8 mouse cellular contexts compared by ENCODE assay signal in genomic region chrX:12088301-12089026, GRCm38 (mm10).
DNase-seq lines count a peak whose midpoint lies in the region; ATAC-seq and TF ChIP-seq lines count a peak whose summit lies in the region.

No protein-coding gene starts in this region.

- H3K27me3 ChIP-seq in forebrain, embryonic 10.5 days (ENCODE audit: poor library complexity, severe bottlenecking), result peaks cover 100% of the 10 kb centered on the region
- H3K27me3 ChIP-seq in lung, embryonic 15.5 days, result peaks cover 87% of the 10 kb centered on the region

- peak overlapping the region; percentile 59 for H3K9ac ChIP-seq in lung, embryonic 15.5 days

- peak; percentile 67 for DNase-seq in forebrain, embryonic 10.5 days (ENCODE audit: extremely low spot score, low spot score)
- DNase-seq in heart, postnatal 10 days, result peak; percentile 84 to 85
- DNase-seq in kidney, postnatal 25 days, result peak; percentile 78 to 93
- DNase-seq in thymus, postnatal 10 days (ENCODE audit: low spot score in 2 of 2), result peak; percentile 60 to 63

- H3K4me2 ChIP-seq in lung, embryonic 15.5 days, result peak overlapping the region; percentile 88

- H3K4me1 ChIP-seq in bone marrow macrophage, adult 2 months (ENCODE audit: control insufficient read depth, insufficient read depth, low read length), result peaks cover 14% of the 10 kb centered on the region
- H3K4me1 ChIP-seq in forebrain, embryonic 10.5 days, result peaks cover 90% of the 10 kb centered on the region
- peaks cover 40% of the 10 kb centered on the region for H3K4me1 ChIP-seq in lung, embryonic 15.5 days
- H3K4me1 ChIP-seq in olfactory bulb, adult 2 months (ENCODE audit: control insufficient read depth, insufficient read depth, low read length), result peaks cover 24% of the 10 kb centered on the region

- H3K4me3 ChIP-seq in bone marrow macrophage, adult 2 months (ENCODE audit: insufficient read depth, low read length), result peak overlapping the region; percentile 68
- H3K4me3 ChIP-seq in forebrain, embryonic 10.5 days, result peak overlapping the region; percentile 64
- H3K4me3 ChIP-seq in lung, embryonic 15.5 days, result peak overlapping the region; percentile 53
- H3K4me3 ChIP-seq in olfactory bulb, adult 2 months (ENCODE audit: insufficient read depth, low read depth, low read length), result peak overlapping the region; percentile 53

- peak overlapping the region; percentile 89 for H3K27ac ChIP-seq in bone marrow macrophage, adult 2 months (ENCODE audit: insufficient read depth, low read depth, low read length)
- peak overlapping the region; percentile 91 for H3K27ac ChIP-seq in forebrain, embryonic 10.5 days
- peak overlapping the region; percentile 97 for H3K27ac ChIP-seq in lung, embryonic 15.5 days
- H3K27ac ChIP-seq in olfactory bulb, adult 2 months (ENCODE audit: insufficient read depth, low read depth, low read length), result peak overlapping the region; percentile 84

- no peaks in the 10 kb centered on the region for H3K9me3 ChIP-seq in forebrain, embryonic 10.5 days
- no peaks in the 10 kb centered on the region for H3K9me3 ChIP-seq in lung, embryonic 15.5 days

- intact Hi-C loops in heart, postnatal 10 days (cut with DNase I), result loop anchor here (1.0 to 10.0 kb wide), 3 partner anchors 46 to 284 kb away; no protein-coding TSS in a partner anchor

- H3K36me3 ChIP-seq in forebrain, embryonic 10.5 days (replicated peaks), result no peaks in the 10 kb centered on the region
- H3K36me3 ChIP-seq in lung, embryonic 15.5 days, result no peaks in the 10 kb centered on the region

- WGBS in forebrain, embryonic 10.5 days, result under 1% methylated on average over 61 of the region's 72 CpGs
- 3% methylated on average over 71 of the region's 72 CpGs for WGBS in lung, embryonic 15.5 days
- WGBS in olfactory bulb, adult 2 months, result 5% methylated on average over 54 of the region's 72 CpGs

- TF ChIP-seq CTCF in bone marrow macrophage, adult 2 months (IDR thresholded peaks at IDR 0.05; ENCODE audit: low read depth, low read length), result no peak
- TF ChIP-seq CTCF in olfactory bulb, adult 2 months (IDR thresholded peaks at IDR 0.05; ENCODE audit: insufficient read depth, low read depth, low read length), result no peak

- peak; percentile 51 for ATAC-seq in CD4-positive, CD25-positive, alpha-beta regulatory T cell, adult 4 months
- ATAC-seq in lung, embryonic 15.5 days (ENCODE audit: borderline replicate concordance, extremely low read depth, low FRiP score, low TSS enrichment), result peak; percentile 67

- no peak for TF ChIP-seq POLR2A in bone marrow macrophage, adult 2 months (IDR thresholded peaks at IDR 0.05; ENCODE audit: borderline replicate concordance, low read depth, low read length)
- no peak for TF ChIP-seq POLR2A in olfactory bulb, adult 2 months (IDR thresholded peaks at IDR 0.05; ENCODE audit: insufficient read depth, low read depth, low read length)

Comparison
In these comparisons a context has a peak if more than half of its experiments do, and no peak if none do; other contexts are left out.
1. Peak in every context shown above with its lines: DNase-seq, ATAC-seq, H3K4me3 ChIP-seq and H3K27ac ChIP-seq.